Mouse (Mus musculus) stomach, embryonic 15.5 days (tissue): Measurements from ENCODE around the gene Lrrc4b. TPM values are rescaled to one million over a fixed set of nuclear protein-coding genes. Genes with fewer than 3 reads are reported as not detected.

Source experiments
- ATAC-seq: fragments of 200-750 bp; cut with Nextera tagmentation; 2 replicates; pipeline ENCODE4 v1.8.0; 2017; ENCODE audit warnings: low read depth, moderate number of reproducible peaks, moderate TSS enrichment; ENCODE audit not compliant: insufficient read depth, low FRiP score
- H3K27ac ChIP-seq: fragments of 300-500 bp; sonication (generic); 2 replicates; pipeline ENCODE4 v1.5.1; 2015; ENCODE audit warnings: mild to moderate bottlenecking, inconsistent platforms
- H3K27me3 ChIP-seq: fragments of 300-500 bp; sonication (generic); replicated peaks from 2 replicates; pipeline ENCODE4 v1.6.1; 2015; ENCODE audit warnings: inconsistent platforms
- H3K36me3 ChIP-seq: fragments of 300-500 bp; sonication (generic); 2 replicates; pipeline ENCODE4 v1.6.1; 2015; ENCODE audit warnings: inconsistent platforms
- H3K4me1 ChIP-seq: fragments of 300-500 bp; sonication (generic); 2 replicates; pipeline ENCODE4 v1.6.1; 2015; ENCODE audit warnings: inconsistent platforms
- H3K4me2 ChIP-seq: fragments of 300-500 bp; sonication (generic); 2 replicates; pipeline ENCODE4 v1.6.1; 2015; ENCODE audit warnings: mild to moderate bottlenecking, inconsistent platforms
- H3K4me3 ChIP-seq: fragments of 300-500 bp; sonication (generic); replicated peaks from 2 replicates; pipeline ENCODE4 v1.5.1; 2015; ENCODE audit warnings: inconsistent platforms
- H3K9ac ChIP-seq: fragments of 300-500 bp; sonication (generic); 2 replicates; pipeline ENCODE4 v1.6.1; 2015; ENCODE audit warnings: inconsistent platforms
- H3K9me3 ChIP-seq: fragments of 300-500 bp; sonication (generic); 2 replicates; pipeline ENCODE4 v1.6.1; 2016; ENCODE audit warnings: inconsistent platforms
- WGBS: fragments of 180-500 bp; shearing (Covaris S2); methylation state at CpG from one replicate; pipeline ENCODE4 v1.1.7; 2015; 5-methylcytosine and 5-hydroxymethylcytosine counted together
- polyA plus RNA-seq: library from polyadenylated mRNA; unstranded; fragments of >200 nt; fragmentation: Nextera tagmentation; extraction: Ambion mirVana; gene quantifications from 2 replicates; pipeline ENCODE4 v1.2.1, GENCODE M21; 2015

Gene Lrrc4b
- polyA plus RNA-seq, 1 experiment from 2014 or later, result 0.81 TPM

DNA sequence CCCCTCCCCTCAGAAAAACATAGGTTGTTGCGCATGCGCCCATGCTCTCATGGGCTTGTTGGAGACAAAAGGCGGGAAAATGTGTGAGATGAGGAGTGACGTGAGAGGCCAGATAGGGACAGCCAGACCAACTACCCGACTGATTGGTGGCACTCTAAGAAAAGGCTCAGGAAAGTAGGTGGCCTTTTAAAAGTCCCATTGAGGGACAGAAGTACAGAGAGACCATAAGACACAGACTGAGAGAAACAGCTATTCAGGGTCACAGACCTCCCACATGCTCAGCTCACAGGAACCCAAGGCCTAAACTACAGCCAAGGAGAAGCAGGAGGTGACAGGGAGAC is 22.8 kb upstream of the Lrrc4b start:
- peak overlapping the region; percentile 39; the same call in 1 of the 2 replicates for H3K4me3 ChIP-seq
- H3K27me3 ChIP-seq, result no peaks in the 10 kb centered on the region
- under 1% methylated on average over 5 of the region's 5 CpGs for WGBS
- no peak overlapping the region for H3K9ac ChIP-seq
- no peak overlapping the region for H3K27ac ChIP-seq
- no peaks in the 10 kb centered on the region for H3K36me3 ChIP-seq
- H3K9me3 ChIP-seq, result no peaks in the 10 kb centered on the region
- peak overlapping the region; percentile 63; the same call in 1 of the 2 replicates for H3K4me2 ChIP-seq
- no peak; the same call in 1 of the 2 replicates for ATAC-seq
- no peaks in the 10 kb centered on the region; the same call in 1 of the 2 replicates for H3K4me1 ChIP-seq

DNA sequence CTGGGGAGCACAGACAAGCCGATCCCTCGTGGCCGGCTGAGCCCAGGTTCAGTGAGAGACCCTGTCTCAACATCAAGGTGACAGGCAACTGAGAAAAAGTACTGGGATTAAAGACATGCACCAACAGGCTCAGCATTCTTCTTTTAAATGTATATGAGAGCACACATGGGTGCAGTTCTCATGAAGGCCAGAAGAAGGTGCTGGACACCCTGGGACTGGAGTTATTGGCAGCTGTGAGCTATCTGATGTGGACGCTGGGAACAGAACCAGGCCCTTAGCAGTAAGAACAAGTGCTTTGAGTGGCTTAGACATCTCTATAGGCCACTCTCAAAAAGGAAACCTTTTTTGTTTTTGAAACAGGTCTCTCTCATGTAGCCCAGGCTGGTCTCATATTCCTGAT is 17.7 kb upstream of the Lrrc4b start:
- Histone ChIP-seq H3K9ac (no peak overlapping the region), H3K4me2 (no peak overlapping the region), H3K4me3 (no peak overlapping the region), H3K4me1 (no peaks in the 10 kb centered on the region; the same call in 1 of the 2 replicates), H3K9me3 (no peaks in the 10 kb centered on the region), H3K27me3 (no peaks in the 10 kb centered on the region), H3K36me3 (no peaks in the 10 kb centered on the region), H3K27ac (no peak overlapping the region)
- WGBS, result 79% methylated on average over 4 of the region's 4 CpGs
- ATAC-seq, result no peak

DNA sequence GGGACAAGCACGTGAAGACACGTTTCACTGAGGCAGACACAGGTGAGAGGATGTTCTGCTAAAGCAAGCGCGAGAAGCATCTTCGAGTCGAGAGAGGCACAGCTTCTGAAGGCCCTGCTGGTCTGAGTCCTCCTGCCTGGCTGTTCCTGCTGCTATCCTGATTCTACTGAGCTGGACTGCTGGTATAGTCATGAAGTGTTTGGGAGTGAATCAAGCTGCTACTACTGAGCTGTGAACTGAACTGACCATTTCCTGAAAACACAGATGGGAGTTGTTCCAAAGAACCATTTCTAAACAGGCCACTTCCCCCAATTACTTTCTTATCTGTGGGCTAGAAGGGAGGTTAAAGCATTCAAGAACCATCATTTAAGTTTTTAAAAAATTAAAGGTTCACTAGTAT is 15.5 kb upstream of the Lrrc4b start:
- Histone ChIP-seq H3K27ac (no peak overlapping the region), H3K9me3 (no peaks in the 10 kb centered on the region), H3K4me2 (no peak overlapping the region), H3K27me3 (no peaks in the 10 kb centered on the region), H3K9ac (no peak overlapping the region), H3K4me1 (no peaks in the 10 kb centered on the region), H3K36me3 (no peaks in the 10 kb centered on the region), H3K4me3 (no peak overlapping the region)
- 72% methylated on average over 6 of the region's 6 CpGs for WGBS
- ATAC-seq, result no peak

DNA sequence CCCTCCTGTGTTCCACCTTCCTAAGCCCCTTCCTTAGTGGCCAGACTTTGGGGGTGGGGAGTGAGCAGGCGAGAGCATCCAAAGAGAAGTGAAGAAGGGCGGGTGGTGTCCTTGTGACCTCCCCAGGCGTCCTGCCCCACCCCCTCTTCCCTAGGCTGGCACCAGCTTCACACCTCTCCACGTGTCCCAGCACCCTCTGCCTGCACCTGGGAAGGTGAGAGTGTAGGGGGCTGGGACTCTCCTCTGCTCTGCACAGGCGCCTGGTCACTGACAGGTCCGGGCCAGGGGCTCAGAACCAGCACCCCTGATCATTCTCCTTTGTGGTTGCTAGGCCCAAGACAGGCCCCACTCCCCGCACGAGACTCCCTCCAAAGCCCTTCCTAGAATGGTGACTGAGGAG is 1.2 kb upstream of the Lrrc4b start:
- Histone ChIP-seq H3K27ac (no peak overlapping the region), H3K4me3 (peak overlapping the region; percentile 49), H3K4me1 (peaks cover 8% of the 10 kb centered on the region; the same call in 1 of the 2 replicates), H3K27me3 (peaks cover 51% of the 10 kb centered on the region), H3K9ac (no peak overlapping the region), H3K36me3 (no peaks in the 10 kb centered on the region), H3K4me2 (peak overlapping the region; percentile 45), H3K9me3 (no peaks in the 10 kb centered on the region)
- ATAC-seq, result no peak
- WGBS, result 9% methylated on average over 8 of the region's 8 CpGs

DNA sequence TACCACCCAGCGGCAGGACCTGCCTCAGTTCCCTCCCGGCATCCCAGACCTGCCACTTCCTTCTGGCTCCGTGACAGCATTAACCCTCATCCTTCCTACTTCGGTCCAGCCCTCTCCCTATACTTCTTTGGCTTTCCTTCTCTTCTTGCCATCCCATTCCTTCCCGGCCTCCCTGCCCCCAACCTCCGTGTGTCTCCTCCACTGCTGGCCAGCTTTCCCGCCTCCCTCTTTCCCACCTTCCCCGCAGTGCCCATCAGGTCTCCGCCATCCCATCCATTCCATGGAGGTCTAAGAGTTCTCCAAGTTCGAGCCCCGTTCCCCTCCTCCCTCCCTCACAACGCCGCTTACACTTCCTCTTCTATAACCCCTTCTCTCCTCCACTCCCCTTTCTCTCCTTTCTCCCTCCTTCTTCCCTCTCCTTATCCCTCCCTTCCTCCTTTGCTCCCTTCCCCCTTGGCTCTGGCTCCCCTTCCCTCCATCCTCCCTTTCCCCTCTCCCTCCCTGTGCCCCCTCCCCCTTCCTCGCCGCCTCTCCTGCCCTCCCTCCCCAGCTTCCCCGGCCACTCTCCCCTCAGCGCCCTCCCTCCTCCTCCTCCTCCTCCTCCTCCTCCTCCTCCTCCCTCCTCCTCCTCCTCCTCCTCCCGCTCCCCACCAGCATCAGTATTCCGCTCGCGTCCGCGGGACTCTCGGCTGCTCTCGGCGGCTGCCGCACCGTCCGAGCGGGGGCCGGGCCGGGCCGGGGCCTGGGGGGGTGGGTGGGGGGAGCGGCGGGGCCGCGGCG is 457 bp upstream of the Lrrc4b start:
- H3K4me1 ChIP-seq, result peaks cover 8% of the 10 kb centered on the region; the same call in 1 of the 2 replicates
- H3K4me2 ChIP-seq, result peak overlapping the region; percentile 79
- H3K36me3 ChIP-seq, result no peaks in the 10 kb centered on the region
- H3K9me3 ChIP-seq, result no peaks in the 10 kb centered on the region
- no peak overlapping the region for H3K9ac ChIP-seq
- H3K27me3 ChIP-seq, result peaks cover 55% of the 10 kb centered on the region
- ATAC-seq, result no peak
- peak overlapping the region; percentile 49 for H3K4me3 ChIP-seq
- WGBS, result 2% methylated on average over 17 of the region's 38 CpGs
- no peak overlapping the region for H3K27ac ChIP-seq

DNA sequence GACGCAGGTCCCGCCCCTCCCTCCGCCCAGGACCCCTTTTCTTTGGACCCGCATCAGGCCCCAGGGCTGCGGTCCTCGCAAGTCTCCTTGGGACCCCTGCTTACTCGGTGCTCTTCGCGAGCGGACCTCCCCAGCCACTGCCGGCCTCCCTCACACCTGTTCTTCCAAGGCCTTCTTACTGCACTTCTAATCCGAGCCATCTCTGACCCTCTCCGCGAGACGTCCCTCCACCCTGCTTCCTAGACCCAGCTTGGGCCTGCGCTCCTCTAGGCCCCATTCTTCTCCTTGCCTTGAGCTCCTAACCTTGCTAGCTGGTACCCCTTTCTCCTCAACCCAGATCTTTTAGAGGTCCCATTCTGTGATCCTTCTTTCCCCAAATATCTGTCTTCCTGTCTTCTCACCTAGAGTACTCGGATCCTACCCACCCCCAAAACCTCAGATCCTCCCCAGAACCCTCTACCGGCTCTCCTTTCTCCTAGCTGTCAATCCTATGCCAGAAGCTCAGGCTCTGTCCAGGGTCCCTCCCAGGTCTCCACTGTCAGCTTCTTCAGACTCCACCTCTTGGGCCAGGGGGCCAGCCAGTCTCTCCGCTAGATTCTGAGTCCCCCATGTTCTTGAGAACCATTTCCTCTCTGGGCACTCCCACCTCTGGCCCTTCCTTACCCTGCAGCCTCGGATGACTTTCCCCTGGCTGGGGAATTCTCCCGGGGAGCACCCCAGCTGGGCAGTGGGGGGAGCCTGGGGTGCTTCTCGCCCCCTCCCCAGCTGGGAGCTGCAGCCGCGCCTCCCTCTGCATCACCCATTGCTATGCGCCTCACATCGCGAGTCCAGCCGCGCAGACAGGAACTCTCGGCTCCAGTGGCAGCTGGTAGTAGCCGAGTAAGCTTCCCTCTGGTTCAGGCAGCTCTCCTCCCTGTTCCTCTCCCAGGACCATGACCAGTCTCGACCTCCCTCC is 993 bp downstream of the Lrrc4b start:
- Histone ChIP-seq H3K27ac (no peak overlapping the region), H3K4me2 (peak overlapping the region; percentile 79), H3K4me1 (peaks cover 8% of the 10 kb centered on the region; the same call in 1 of the 2 replicates), H3K9ac (no peak overlapping the region), H3K27me3 (peaks cover 57% of the 10 kb centered on the region), H3K4me3 (peak overlapping the region; percentile 49), H3K9me3 (no peaks in the 10 kb centered on the region), H3K36me3 (no peaks in the 10 kb centered on the region)
- ATAC-seq, result no peak
- 5% methylated on average over 31 of the region's 32 CpGs for WGBS

DNA sequence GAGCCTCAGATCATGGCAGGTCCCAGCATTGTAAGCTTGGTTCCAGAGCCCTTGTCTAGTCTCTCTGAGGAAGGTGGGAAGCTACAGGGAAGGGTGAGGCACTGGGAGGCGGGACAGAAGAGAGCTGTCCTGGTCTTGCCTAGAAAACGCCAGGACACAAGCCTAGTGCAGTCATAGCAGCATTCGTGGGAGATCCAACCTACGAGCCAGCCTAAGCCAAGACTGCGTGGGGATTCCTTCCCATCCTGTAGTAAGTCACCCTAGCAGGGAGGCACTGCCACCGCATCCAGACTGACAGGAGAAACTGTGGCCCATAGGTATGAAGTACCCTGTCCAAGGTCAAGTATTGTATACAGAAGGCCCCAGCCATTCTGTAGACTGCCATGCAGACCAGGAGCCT is 3.7 kb downstream of the Lrrc4b start:
- Histone ChIP-seq H3K9me3 (no peaks in the 10 kb centered on the region), H3K4me3 (no peak overlapping the region), H3K4me2 (no peak overlapping the region), H3K4me1 (peaks cover 8% of the 10 kb centered on the region; the same call in 1 of the 2 replicates), H3K9ac (no peak overlapping the region), H3K36me3 (no peaks in the 10 kb centered on the region), H3K27me3 (peaks cover 51% of the 10 kb centered on the region), H3K27ac (no peak overlapping the region)
- no peak for ATAC-seq
- WGBS, result 69% methylated on average over 6 of the region's 6 CpGs

DNA sequence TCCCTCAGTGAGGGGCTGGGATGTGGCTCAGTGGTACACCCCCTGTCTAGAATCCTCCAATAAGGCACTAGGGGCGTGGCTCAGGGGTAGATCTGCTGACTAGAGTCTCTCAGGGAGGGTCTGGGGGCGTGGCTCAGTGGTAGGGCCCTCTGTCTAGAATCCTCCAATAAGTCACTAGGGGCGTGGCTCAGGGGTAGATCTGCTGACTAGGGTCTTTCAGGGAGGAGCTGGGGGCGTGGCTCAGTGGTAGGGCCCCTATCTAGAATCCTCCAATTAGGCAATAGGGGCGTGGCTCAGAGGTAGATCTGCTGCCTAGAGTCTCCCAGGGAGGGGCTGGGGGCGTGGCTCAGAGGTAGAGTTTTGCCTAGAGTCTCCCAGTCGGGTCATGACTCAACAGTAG is 4.6 kb downstream of the Lrrc4b start:
- 3% methylated on average over 7 of the region's 7 CpGs for WGBS
- H3K27ac ChIP-seq, result no peak overlapping the region
- peak; percentile 50 for ATAC-seq
- no peak overlapping the region for H3K4me2 ChIP-seq
- H3K4me3 ChIP-seq, result no peak overlapping the region
- H3K4me1 ChIP-seq, result peaks cover 8% of the 10 kb centered on the region; the same call in 1 of the 2 replicates
- H3K9me3 ChIP-seq, result no peaks in the 10 kb centered on the region
- H3K27me3 ChIP-seq, result peaks cover 49% of the 10 kb centered on the region
- no peaks in the 10 kb centered on the region for H3K36me3 ChIP-seq
- H3K9ac ChIP-seq, result no peak overlapping the region

DNA sequence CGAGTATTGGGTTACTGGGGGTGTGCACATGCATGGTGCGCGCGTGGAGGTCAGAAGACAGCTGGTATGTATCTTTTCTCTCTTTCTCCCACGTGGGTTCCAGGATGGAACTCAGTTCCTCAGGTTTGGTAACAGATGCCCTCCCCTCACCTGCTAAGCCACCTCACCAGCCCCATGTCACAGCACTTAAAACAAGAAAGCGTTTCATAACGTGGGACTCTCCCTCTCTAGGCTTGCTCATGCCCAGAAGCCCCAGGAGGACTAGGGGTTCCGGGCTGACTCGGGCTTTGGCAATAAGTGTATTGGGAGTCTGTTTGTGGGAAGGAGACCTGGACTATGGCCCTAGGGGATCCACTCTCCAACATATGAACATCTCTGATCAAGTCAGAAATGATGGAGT is 5.3 kb downstream of the Lrrc4b start:
- Histone ChIP-seq H3K4me3 (no peak overlapping the region), H3K36me3 (no peaks in the 10 kb centered on the region), H3K9me3 (no peaks in the 10 kb centered on the region), H3K9ac (no peak overlapping the region), H3K27ac (no peak overlapping the region), H3K4me1 (peaks cover 5% of the 10 kb centered on the region; the same call in 1 of the 2 replicates), H3K4me2 (no peak overlapping the region), H3K27me3 (peaks cover 47% of the 10 kb centered on the region)
- 57% methylated on average over 9 of the region's 9 CpGs for WGBS
- ATAC-seq, result no peak

DNA sequence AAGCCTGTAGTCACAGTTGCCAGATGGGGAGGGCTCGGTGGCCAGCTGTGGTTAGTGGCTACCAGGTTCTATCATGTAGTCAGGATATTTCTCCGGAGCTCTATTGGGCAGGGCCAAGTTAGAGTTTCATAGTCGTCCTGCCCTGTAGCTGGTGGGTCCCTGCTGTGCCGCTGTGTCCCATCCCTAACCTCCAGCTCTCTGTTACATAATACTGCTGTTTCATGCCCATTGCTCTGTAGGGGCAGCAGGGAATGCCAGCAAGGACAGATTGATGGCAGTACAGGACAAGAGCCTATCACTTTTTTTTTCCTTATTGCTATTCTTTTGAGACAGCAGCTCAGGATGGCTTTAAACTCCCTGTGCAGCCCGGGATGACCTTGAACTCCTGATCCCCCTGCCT is 7.0 kb downstream of the Lrrc4b start:
- H3K27me3 ChIP-seq, result peaks cover 48% of the 10 kb centered on the region
- no peak overlapping the region for H3K4me3 ChIP-seq
- no peak overlapping the region for H3K9ac ChIP-seq
- no peak for ATAC-seq
- H3K4me2 ChIP-seq, result no peak overlapping the region
- no peaks in the 10 kb centered on the region for H3K9me3 ChIP-seq
- no peaks in the 10 kb centered on the region for H3K36me3 ChIP-seq
- WGBS, result 68% methylated on average over 5 of the region's 5 CpGs
- H3K4me1 ChIP-seq, result no peaks in the 10 kb centered on the region
- no peak overlapping the region for H3K27ac ChIP-seq

DNA sequence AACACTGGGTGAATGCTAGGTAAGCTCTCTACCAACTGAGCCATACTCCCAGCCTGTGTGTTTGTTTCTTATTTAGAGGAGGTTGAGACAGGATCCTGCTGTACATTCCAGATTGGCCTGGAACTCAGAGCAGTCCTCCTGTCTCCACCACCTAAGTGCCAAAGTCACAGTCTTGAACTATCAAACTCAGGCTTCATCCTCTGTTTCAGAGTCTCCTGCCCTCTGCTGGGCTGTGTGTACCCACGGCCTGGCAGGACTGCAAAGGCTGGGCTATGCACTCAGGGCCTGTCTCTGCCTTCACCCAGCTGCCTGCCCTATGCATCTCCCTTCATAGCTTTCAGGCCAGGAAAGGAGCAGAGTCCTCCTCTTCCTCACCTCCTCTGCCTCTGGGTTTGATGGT is 7.4 kb downstream of the Lrrc4b start:
- Histone ChIP-seq H3K9ac (no peak overlapping the region), H3K4me2 (no peak overlapping the region), H3K4me3 (no peak overlapping the region), H3K27ac (no peak overlapping the region), H3K36me3 (no peaks in the 10 kb centered on the region), H3K27me3 (peaks cover 48% of the 10 kb centered on the region), H3K9me3 (no peaks in the 10 kb centered on the region), H3K4me1 (no peaks in the 10 kb centered on the region)
- no peak for ATAC-seq
- WGBS, result 11% methylated on average over 1 of the region's 1 CpGs

DNA sequence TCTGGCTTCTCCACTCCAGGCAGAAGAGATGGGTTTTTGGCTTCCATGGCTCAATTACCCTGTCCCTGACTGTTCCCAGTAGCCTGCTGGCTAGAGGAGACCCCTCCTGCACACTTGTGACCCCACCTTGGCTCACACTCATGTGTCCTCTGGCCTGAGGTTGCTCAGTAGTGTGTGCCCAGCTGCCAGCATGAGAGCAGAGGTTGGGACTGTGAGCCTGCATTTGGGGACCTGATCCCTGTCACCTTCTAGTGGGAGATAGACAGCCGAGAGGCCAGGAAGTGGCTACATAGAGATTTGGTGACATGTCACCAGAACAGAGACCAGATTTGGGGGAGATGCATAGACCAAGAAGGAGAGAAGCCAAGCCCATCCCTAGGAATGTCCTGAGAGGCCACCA is 8.4 kb downstream of the Lrrc4b start:
- H3K9me3 ChIP-seq, result no peaks in the 10 kb centered on the region
- H3K27me3 ChIP-seq, result peaks cover 49% of the 10 kb centered on the region
- no peak overlapping the region for H3K4me2 ChIP-seq
- WGBS, result 66% methylated on average over 1 of the region's 1 CpGs
- no peak for ATAC-seq
- H3K36me3 ChIP-seq, result no peaks in the 10 kb centered on the region
- no peaks in the 10 kb centered on the region for H3K4me1 ChIP-seq
- no peak overlapping the region for H3K27ac ChIP-seq
- H3K9ac ChIP-seq, result no peak overlapping the region
- H3K4me3 ChIP-seq, result no peak overlapping the region
